Comparison of ENCODE assay signal across 8 mouse cellular contexts in the genomic region with DNA sequence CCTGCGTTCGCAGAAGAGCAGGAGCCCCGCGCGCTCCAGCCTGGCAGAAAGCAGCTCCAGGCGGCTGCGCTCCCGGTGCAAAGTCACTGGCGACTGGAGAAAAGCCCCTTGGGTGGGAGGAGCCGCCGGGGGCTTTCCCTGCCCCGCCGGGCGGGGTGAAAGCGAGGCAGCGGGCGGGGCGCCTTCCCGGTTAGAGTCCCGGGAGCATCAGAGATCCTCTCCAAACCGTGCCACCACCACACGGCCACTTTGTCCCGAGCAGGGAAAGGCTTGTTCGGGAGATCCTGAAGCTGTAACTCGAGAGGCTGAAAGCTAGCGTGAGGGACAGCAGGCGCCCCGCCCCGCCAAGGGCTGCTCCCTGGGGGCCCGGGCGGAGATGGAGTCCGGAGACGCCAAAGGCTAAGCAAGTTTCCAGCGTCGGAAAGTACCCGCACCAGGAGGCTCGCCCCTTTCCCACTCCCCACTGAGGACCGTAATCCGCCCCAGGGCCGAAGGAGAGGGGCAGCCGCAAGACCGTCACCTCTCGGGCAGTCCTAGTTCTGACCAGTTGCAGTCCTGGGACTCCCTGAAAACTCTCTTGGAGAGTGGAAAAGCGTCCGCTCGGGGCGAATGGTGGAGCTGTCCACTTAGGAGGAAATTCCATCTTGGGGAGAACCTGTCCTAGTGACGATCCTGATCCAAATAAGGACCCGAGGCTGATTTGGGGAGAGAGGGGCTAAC. TPM values are rescaled to one million over a fixed set of nuclear protein-coding genes. Genes with fewer than 3 reads are reported as not detected.
A peak's percentile ranks its signal among the peaks of the same experiment; 100 is the strongest.
DNase-seq lines count a peak whose midpoint lies in the region; ATAC-seq and TF ChIP-seq lines count a peak whose summit lies in the region.

A gene (minus strand): TSS at position 246 of the 720 bp plus-strand sequence.

- H3K9me3 ChIP-seq in intestine, embryonic 15.5 days, result no peaks in the 10 kb centered on the region
- H3K9me3 ChIP-seq in limb, embryonic 10.5 days (replicated peaks), result no peaks in the 10 kb centered on the region
- H3K9me3 ChIP-seq in midbrain, embryonic 10.5 days (replicated peaks), result no peaks in the 10 kb centered on the region

- no peak for TF ChIP-seq CTCF in cerebellum, adult 2 months (IDR thresholded peaks at IDR 0.05; ENCODE audit: borderline replicate concordance, insufficient read depth, low read depth, low read length)

- H3K27me3 ChIP-seq in cerebellum, adult 2 months (ENCODE audit: control insufficient read depth, insufficient read depth, low read length), result peaks cover 1% of the 10 kb centered on the region; the same call in 1 of the 2 replicates
- peaks cover 47% of the 10 kb centered on the region for H3K27me3 ChIP-seq in intestine, embryonic 15.5 days (replicated peaks)
- H3K27me3 ChIP-seq in limb, embryonic 10.5 days (ENCODE audit: low read depth, poor library complexity, severe bottlenecking), result peaks cover 81% of the 10 kb centered on the region
- H3K27me3 ChIP-seq in midbrain, embryonic 10.5 days (ENCODE audit: low read depth, poor library complexity, severe bottlenecking), result peaks cover 87% of the 10 kb centered on the region

- H3K4me3 ChIP-seq in cerebellum, adult 2 months (replicated peaks; ENCODE audit: insufficient read depth, low read depth, low read length), result peak within 1 kb of the TSS; percentile 55
- peak within 1 kb of the TSS; percentile 62 for H3K4me3 ChIP-seq in intestine, embryonic 15.5 days (replicated peaks)
- peak within 1 kb of the TSS; percentile 68 for H3K4me3 ChIP-seq in limb, embryonic 10.5 days
- H3K4me3 ChIP-seq in midbrain, embryonic 10.5 days, result peak within 1 kb of the TSS; percentile 72

- peak within 1 kb of the TSS; percentile 49 for H3K9ac ChIP-seq in intestine, embryonic 15.5 days

- no peaks in the 10 kb centered on the region for H3K4me1 ChIP-seq in cerebellum, adult 2 months (ENCODE audit: control insufficient read depth, insufficient read depth, low read length)
- peaks cover 21% of the 10 kb centered on the region for H3K4me1 ChIP-seq in intestine, embryonic 15.5 days (replicated peaks)
- H3K4me1 ChIP-seq in limb, embryonic 10.5 days, result peaks cover 40% of the 10 kb centered on the region
- H3K4me1 ChIP-seq in midbrain, embryonic 10.5 days, result peaks cover 42% of the 10 kb centered on the region

- TF ChIP-seq POLR2A in cerebellum, adult 2 months (IDR thresholded peaks at IDR 0.05; ENCODE audit: borderline replicate concordance, insufficient read depth, low read length), result no peak

- no peaks in the 10 kb centered on the region for H3K36me3 ChIP-seq in intestine, embryonic 15.5 days
- no peaks in the 10 kb centered on the region for H3K36me3 ChIP-seq in limb, embryonic 10.5 days
- no peaks in the 10 kb centered on the region for H3K36me3 ChIP-seq in midbrain, embryonic 10.5 days

- ATAC-seq in intestine, embryonic 15.5 days, result peak; percentile 61

- under 1% methylated on average over 49 of the region's 49 CpGs for WGBS in cerebellum, adult 2 months
- under 1% methylated on average over 49 of the region's 49 CpGs for WGBS in intestine, embryonic 15.5 days
- WGBS in limb, embryonic 10.5 days, result under 1% methylated on average over 49 of the region's 49 CpGs
- under 1% methylated on average over 47 of the region's 49 CpGs for WGBS in midbrain, embryonic 10.5 days

- H3K4me2 ChIP-seq in intestine, embryonic 15.5 days (replicated peaks), result peak within 1 kb of the TSS; percentile 100

- intact Hi-C loops in gastrocnemius, postnatal 36 days (cut with DNase I), result loop anchor here (5.0 kb wide), 1 partner anchor 85 kb away; a partner anchor contains a TSS

- H3K27ac ChIP-seq in cerebellum, adult 2 months (ENCODE audit: insufficient read depth, low read length), result no peak within 1 kb of the TSS
- H3K27ac ChIP-seq in intestine, embryonic 15.5 days, result no peak within 1 kb of the TSS
- peak within 1 kb of the TSS; percentile 26 for H3K27ac ChIP-seq in limb, embryonic 10.5 days
- H3K27ac ChIP-seq in midbrain, embryonic 10.5 days (replicated peaks), result peak within 1 kb of the TSS; percentile 70

- DNase-seq in cerebellum, adult 2 months, result peak; percentile 13 to 25
- DNase-seq in cerebellum, adult 9-11 months, result no peak
- DNase-seq in brain, adult 2 months (ENCODE audit: low read depth, low spot score), result peak; percentile 60
- peak; percentile 24 to 39 for DNase-seq in gastrocnemius, postnatal 36 days
- DNase-seq in limb, embryonic 10.5 days (ENCODE audit: low spot score), result peak; percentile 75
- DNase-seq in midbrain, embryonic 10.5 days (ENCODE audit: low spot score), result peak; percentile 77
- peak; percentile 54 to 61 for DNase-seq in spleen, postnatal 36 days (ENCODE audit: low spot score in 2 of 2)

RNA-seq across cellular contexts. Expression of the gene that starts here (rescaled TPM):
- 3.5 and 4.0 TPM in 2 replicates for polyA plus RNA-seq in cerebellum, adult 2 months (2012; rRNA removed)
- total RNA-seq in gastrocnemius, postnatal 36 days (2021), result 10 to 100 TPM in 1 of 2 experiments, 1 to 10 TPM in 1; 9.9 to 14.5 TPM
- 0.34 and 0.43 TPM in 2 replicates for polyA plus RNA-seq in intestine, embryonic 15.5 days (2015; fragmentation: Nextera tagmentation; extraction: Ambion mirVana)
- 0.25 and 0.39 TPM in 2 replicates for polyA plus RNA-seq in limb, embryonic 10.5 days (2016; fragmentation: Nextera tagmentation; extraction: Ambion mirVana)
- polyA plus RNA-seq in midbrain, embryonic 10.5 days (2016; fragmentation: Nextera tagmentation; extraction: Ambion mirVana), result 0.56 and 0.77 TPM in 2 replicates

Comparison
In these comparisons a context has a peak if more than half of its experiments do, and no peak if none do; other contexts are left out.
1. Peak in ATAC-seq, H3K4me3 ChIP-seq, H3K9ac ChIP-seq and H3K4me2 ChIP-seq in intestine, embryonic 15.5 days; RNA of the gene not detected or under 1 TPM.
2. Peak in DNase-seq, H3K4me3 ChIP-seq and H3K27ac ChIP-seq in limb, embryonic 10.5 days; RNA of the gene not detected or under 1 TPM.
3. Peak in DNase-seq, H3K4me3 ChIP-seq and H3K27ac ChIP-seq in midbrain, embryonic 10.5 days; RNA of the gene not detected or under 1 TPM.